Mouse (Mus musculus) limb, embryonic 15.5 days (tissue): ENCODE results near the gene Dixdc1. TPM values are rescaled to one million over a fixed set of nuclear protein-coding genes. Genes with fewer than 3 reads are reported as not detected.

ENCODE experiments used
- ATAC-seq: fragments of 200-750 bp; cut with Nextera tagmentation; 2 replicates; pipeline ENCODE4 v1.8.0; 2017; ENCODE audit warnings: low read depth, moderate TSS enrichment; ENCODE audit not compliant: insufficient number of reproducible peaks, low FRiP score, low TSS enrichment
- H3K27ac ChIP-seq: fragments of 300-500 bp; sonication (generic); 2 replicates; pipeline ENCODE4 v1.5.1; 2015; ENCODE audit warnings: moderate library complexity, mild to moderate bottlenecking, inconsistent platforms
- H3K27me3 ChIP-seq: fragments of 300-500 bp; sonication (generic); 2 replicates; pipeline ENCODE4 v1.6.1; 2015; ENCODE audit warnings: inconsistent platforms
- H3K36me3 ChIP-seq: fragments of 300-500 bp; sonication (generic); 2 replicates; pipeline ENCODE4 v1.6.1; 2015; ENCODE audit warnings: inconsistent platforms
- H3K4me1 ChIP-seq: fragments of 300-500 bp; sonication (generic); 2 replicates; pipeline ENCODE4 v1.6.1; 2015; ENCODE audit warnings: inconsistent platforms
- H3K4me2 ChIP-seq: fragments of 300-500 bp; sonication (generic); 2 replicates; pipeline ENCODE4 v1.6.1; 2015; ENCODE audit warnings: mild to moderate bottlenecking, inconsistent platforms
- H3K4me3 ChIP-seq: fragments of 300-500 bp; sonication (generic); 2 replicates; pipeline ENCODE4 v1.5.1; 2015; ENCODE audit warnings: mild to moderate bottlenecking, inconsistent platforms
- H3K9ac ChIP-seq: fragments of 300-500 bp; sonication (generic); 2 replicates; pipeline ENCODE4 v1.6.1; 2015; ENCODE audit warnings: inconsistent platforms
- H3K9me3 ChIP-seq: fragments of 300-500 bp; sonication (generic); 2 replicates; pipeline ENCODE4 v1.6.1; 2016; ENCODE audit warnings: inconsistent platforms
- WGBS: fragments of 180-500 bp; shearing (Covaris S2); methylation state at CpG from one replicate; pipeline ENCODE4 v1.1.7; 2015; 5-methylcytosine and 5-hydroxymethylcytosine counted together
- polyA plus RNA-seq: library from polyadenylated mRNA; unstranded; fragments of >200 nt; fragmentation: Nextera tagmentation; extraction: Ambion mirVana; gene quantifications from 2 replicates; pipeline ENCODE4 v1.2.1, GENCODE M21; 2015

Gene Dixdc1
- polyA plus RNA-seq, 1 experiment from 2014 or later: 14.1 TPM

GRCm38 (mm10) chr9:50740867-50741784, 1.8 kb upstream of the Dixdc1 start:
- 83% methylated on average over 14 of the region's 14 CpGs for WGBS
- Histone ChIP-seq H3K9me3 (no peaks in the 10 kb centered on the region), H3K9ac (no peak overlapping the region), H3K27me3 (no peaks in the 10 kb centered on the region), H3K4me2 (no peak overlapping the region), H3K4me1 (peaks cover 7% of the 10 kb centered on the region; the same call in 1 of the 2 replicates), H3K36me3 (no peaks in the 10 kb centered on the region), H3K4me3 (no peak overlapping the region), H3K27ac (no peak overlapping the region)
- ATAC-seq: no peak

GRCm38 (mm10) chr9:50734989-50735388, 4.3 kb downstream of the Dixdc1 start:
- H3K36me3 ChIP-seq: no peaks in the 10 kb centered on the region
- H3K4me1 ChIP-seq: peaks cover 4% of the 10 kb centered on the region; the same call in 1 of the 2 replicates
- no peaks in the 10 kb centered on the region for H3K27me3 ChIP-seq
- H3K4me2 ChIP-seq: peak overlapping the region; percentile 12; the same call in 1 of the 2 replicates
- WGBS: 3% methylated on average over 9 of the region's 9 CpGs
- no peak overlapping the region for H3K9ac ChIP-seq
- H3K9me3 ChIP-seq: no peaks in the 10 kb centered on the region
- ATAC-seq: no peak
- no peak overlapping the region for H3K4me3 ChIP-seq
- H3K27ac ChIP-seq: no peak overlapping the region

- Histone ChIP-seq H3K4me1 (peaks cover 7% of the 10 kb centered on the region), H3K27me3 (no peaks in the 10 kb centered on the region), H3K36me3 (no peaks in the 10 kb centered on the region), H3K4me2 (no peak overlapping the region), H3K9ac (no peak overlapping the region), H3K27ac (no peak overlapping the region), H3K9me3 (no peaks in the 10 kb centered on the region), H3K4me3 (no peak overlapping the region)
- WGBS: 34% methylated on average over 4 of the region's 4 CpGs
- no peak for ATAC-seq
Measured at GRCm38 (mm10) chr9:50732560-50732959, 6.8 kb downstream of the Dixdc1 start.

- H3K9me3 ChIP-seq: no peaks in the 10 kb centered on the region
- peaks cover 29% of the 10 kb centered on the region for H3K4me1 ChIP-seq
- no peak overlapping the region for H3K4me3 ChIP-seq
- ATAC-seq: no peak
- no peak overlapping the region for H3K4me2 ChIP-seq
- no peak overlapping the region for H3K27ac ChIP-seq
- H3K36me3 ChIP-seq: no peaks in the 10 kb centered on the region
- H3K9ac ChIP-seq: no peak overlapping the region
- no peaks in the 10 kb centered on the region for H3K27me3 ChIP-seq
- 48% methylated on average over 4 of the region's 4 CpGs for WGBS
Measured at GRCm38 (mm10) chr9:50729600-50729999, 9.7 kb downstream of the Dixdc1 start.

GRCm38 (mm10) chr9:50727925-50728651, 11.2 kb downstream of the Dixdc1 start:
- 0% methylated on average over 45 of the region's 45 CpGs for WGBS
- peaks cover 39% of the 10 kb centered on the region for H3K4me1 ChIP-seq
- H3K27me3 ChIP-seq: no peaks in the 10 kb centered on the region
- H3K4me2 ChIP-seq: peak overlapping the region; percentile 84
- H3K4me3 ChIP-seq: peak overlapping the region; percentile 67
- peak overlapping the region; percentile 55 for H3K9ac ChIP-seq
- peak overlapping the region; percentile 85 for H3K27ac ChIP-seq
- H3K9me3 ChIP-seq: no peaks in the 10 kb centered on the region
- ATAC-seq: peak; percentile 88
- no peaks in the 10 kb centered on the region for H3K36me3 ChIP-seq

GRCm38 (mm10) chr9:50727171-50727924, 12.0 kb downstream of the Dixdc1 start:
- Histone ChIP-seq H3K9ac (peak overlapping the region; percentile 55), H3K4me2 (peak overlapping the region; percentile 84), H3K27me3 (no peaks in the 10 kb centered on the region), H3K4me1 (peaks cover 47% of the 10 kb centered on the region), H3K27ac (peak overlapping the region; percentile 85), H3K36me3 (no peaks in the 10 kb centered on the region), H3K9me3 (no peaks in the 10 kb centered on the region), H3K4me3 (peak overlapping the region; percentile 67)
- 2% methylated on average over 30 of the region's 30 CpGs for WGBS
- 0 out of 2 replicates have a peak, but pooled peaks have one; percentile 11 for ATAC-seq

- H3K36me3 ChIP-seq: no peaks in the 10 kb centered on the region
- H3K4me3 ChIP-seq: peak overlapping the region; percentile 67; the same call in 1 of the 2 replicates
- no peak overlapping the region for H3K9ac ChIP-seq
- H3K4me1 ChIP-seq: peaks cover 55% of the 10 kb centered on the region
- H3K27ac ChIP-seq: peak overlapping the region; percentile 85
- no peaks in the 10 kb centered on the region for H3K27me3 ChIP-seq
- ATAC-seq: no peak
- H3K4me2 ChIP-seq: peak overlapping the region; percentile 84
- no peaks in the 10 kb centered on the region for H3K9me3 ChIP-seq
- WGBS: 22% methylated on average over 8 of the region's 8 CpGs
Measured at GRCm38 (mm10) chr9:50725921-50726590, 13.3 kb downstream of the Dixdc1 start.

- no peak overlapping the region for H3K4me3 ChIP-seq
- 34% methylated on average over 3 of the region's 3 CpGs for WGBS
- no peak overlapping the region for H3K4me2 ChIP-seq
- no peak overlapping the region for H3K27ac ChIP-seq
- no peak for ATAC-seq
- no peaks in the 10 kb centered on the region for H3K9me3 ChIP-seq
- H3K9ac ChIP-seq: no peak overlapping the region
- H3K27me3 ChIP-seq: no peaks in the 10 kb centered on the region
- peaks cover 58% of the 10 kb centered on the region for H3K4me1 ChIP-seq
- no peaks in the 10 kb centered on the region for H3K36me3 ChIP-seq
Measured at GRCm38 (mm10) chr9:50724661-50725330, 14.5 kb downstream of the Dixdc1 start.

GRCm38 (mm10) chr9:50724147-50724546, 15.2 kb downstream of the Dixdc1 start:
- Histone ChIP-seq H3K27ac (0 out of 2 replicates have a peak overlapping the region, but pooled peaks have one; percentile 22), H3K4me3 (no peak overlapping the region), H3K9ac (no peak overlapping the region), H3K4me2 (no peak overlapping the region), H3K36me3 (no peaks in the 10 kb centered on the region; the same call in 1 of the 2 replicates), H3K9me3 (no peaks in the 10 kb centered on the region), H3K27me3 (no peaks in the 10 kb centered on the region), H3K4me1 (peaks cover 58% of the 10 kb centered on the region)
- ATAC-seq: no peak
- 69% methylated on average over 2 of the region's 2 CpGs for WGBS

GRCm38 (mm10) chr9:50723406-50723805, 15.9 kb downstream of the Dixdc1 start:
- 22% methylated on average over 7 of the region's 7 CpGs for WGBS
- no peak for ATAC-seq
- H3K4me2 ChIP-seq: peak overlapping the region; percentile 14; the same call in 1 of the 2 replicates

More at GRCm38 (mm10) chr9:50723406-50723805, 15.9 kb downstream of the Dixdc1 start:
- Histone ChIP-seq H3K4me1 (peaks cover 53% of the 10 kb centered on the region), H3K4me3 (no peak overlapping the region), H3K27me3 (no peaks in the 10 kb centered on the region), H3K36me3 (no peaks in the 10 kb centered on the region; the same call in 1 of the 2 replicates), H3K27ac (peak overlapping the region; percentile 54), H3K9me3 (no peaks in the 10 kb centered on the region), H3K9ac (no peak overlapping the region)
